Mouse (Mus musculus): ENCODE measurements around the gene Auts2. TPM values are rescaled to one million over a fixed set of nuclear protein-coding genes. Genes with fewer than 3 reads are reported as not detected.

Auts2 gene
- polyA plus RNA-seq, 1 experiment from 2014 or later, result 75.0 TPM

- Histone ChIP-seq H3K27me3 (ENCODE audit: control insufficient read depth, insufficient read depth, low read length) (no peaks in the 10 kb centered on the region), H3K36me3 (ENCODE audit: control insufficient read depth, insufficient read depth, low read length) (no peaks in the 10 kb centered on the region), H3K4me2 (ENCODE audit: low read length) (no peak overlapping the region), H3K9ac (replicated peaks; ENCODE audit: low read length) (no peak overlapping the region), H3K9me3 (ENCODE audit: control insufficient read depth, low read length) (no peaks in the 10 kb centered on the region), H3K27ac (replicated peaks; ENCODE audit: low read depth, low read length) (0 out of 2 replicates have a peak overlapping the region, but pooled peaks have one; percentile 33), H3K4me3 (replicated peaks; ENCODE audit: low read depth, low read length) (no peak overlapping the region), H3K4me1 (ENCODE audit: control insufficient read depth, insufficient read depth, low read length) (peaks cover 28% of the 10 kb centered on the region)
- no peak for ATAC-seq (ENCODE audit: low FRiP score, low TSS enrichment)
- WGBS, result 15% methylated on average over 7 of the region's 7 CpGs
- DNase-seq, result peak; percentile 69
These were observed 356.9 kb downstream of the Auts2 start for GRCm38 (mm10) chr5:132186221-132186620.

GRCm38 (mm10) chr5:132184395-132185095 is 358.6 kb downstream of the Auts2 start:
- 63% methylated on average over 4 of the region's 4 CpGs for WGBS
- no peak for ATAC-seq (ENCODE audit: low FRiP score, low TSS enrichment)

GRCm38 (mm10) chr5:132182077-132182476 is 361.1 kb downstream of the Auts2 start:
- DNase-seq, result no peak
- WGBS, result 92% methylated on average over 9 of the region's 9 CpGs
- Histone ChIP-seq H3K4me3 (replicated peaks; ENCODE audit: low read depth, low read length) (no peak overlapping the region), H3K9me3 (ENCODE audit: control insufficient read depth, low read length) (no peaks in the 10 kb centered on the region), H3K27ac (replicated peaks; ENCODE audit: low read depth, low read length) (no peak overlapping the region), H3K36me3 (ENCODE audit: control insufficient read depth, insufficient read depth, low read length) (no peaks in the 10 kb centered on the region), H3K4me2 (ENCODE audit: low read length) (no peak overlapping the region), H3K27me3 (ENCODE audit: control insufficient read depth, insufficient read depth, low read length) (no peaks in the 10 kb centered on the region), H3K9ac (replicated peaks; ENCODE audit: low read length) (no peak overlapping the region), H3K4me1 (ENCODE audit: control insufficient read depth, insufficient read depth, low read length) (peaks cover 27% of the 10 kb centered on the region)
- no peak for ATAC-seq (ENCODE audit: low FRiP score, low TSS enrichment)

More at GRCm38 (mm10) chr5:132184395-132185095, 358.6 kb downstream of the Auts2 start:
- Histone ChIP-seq H3K36me3 (ENCODE audit: control insufficient read depth, insufficient read depth, low read length) (no peaks in the 10 kb centered on the region), H3K9ac (replicated peaks; ENCODE audit: low read length) (no peak overlapping the region), H3K4me3 (replicated peaks; ENCODE audit: low read depth, low read length) (no peak overlapping the region), H3K4me1 (ENCODE audit: control insufficient read depth, insufficient read depth, low read length) (peaks cover 28% of the 10 kb centered on the region), H3K9me3 (ENCODE audit: control insufficient read depth, low read length) (no peaks in the 10 kb centered on the region), H3K27ac (replicated peaks; ENCODE audit: low read depth, low read length) (no peak overlapping the region), H3K4me2 (ENCODE audit: low read length) (no peak overlapping the region), H3K27me3 (ENCODE audit: control insufficient read depth, insufficient read depth, low read length) (no peaks in the 10 kb centered on the region)
- no peak for DNase-seq

- no peak overlapping the region for H3K4me2 ChIP-seq (ENCODE audit: low read length)
- peak; percentile 53 for DNase-seq
- no peaks in the 10 kb centered on the region for H3K9me3 ChIP-seq (ENCODE audit: control insufficient read depth, low read length)
- H3K27me3 ChIP-seq (ENCODE audit: control insufficient read depth, insufficient read depth, low read length), result no peaks in the 10 kb centered on the region
- 57% methylated on average over 8 of the region's 8 CpGs for WGBS
- H3K27ac ChIP-seq (replicated peaks; ENCODE audit: low read depth, low read length), result 0 out of 2 replicates have a peak overlapping the region, but pooled peaks have one; percentile 37
- H3K9ac ChIP-seq (replicated peaks; ENCODE audit: low read length), result no peak overlapping the region; the same call in 1 of the 2 replicates
- H3K4me1 ChIP-seq (ENCODE audit: control insufficient read depth, insufficient read depth, low read length), result peaks cover 22% of the 10 kb centered on the region
- no peak overlapping the region for H3K4me3 ChIP-seq (replicated peaks; ENCODE audit: low read depth, low read length)
- no peak for ATAC-seq (ENCODE audit: low FRiP score, low TSS enrichment)
- H3K36me3 ChIP-seq (ENCODE audit: control insufficient read depth, insufficient read depth, low read length), result no peaks in the 10 kb centered on the region
These were observed 373.1 kb downstream of the Auts2 start for GRCm38 (mm10) chr5:132170010-132170409.

- peaks cover 22% of the 10 kb centered on the region for H3K4me1 ChIP-seq (ENCODE audit: control insufficient read depth, insufficient read depth, low read length)
- no peak for DNase-seq
- H3K36me3 ChIP-seq (ENCODE audit: control insufficient read depth, insufficient read depth, low read length), result no peaks in the 10 kb centered on the region
- H3K27me3 ChIP-seq (ENCODE audit: control insufficient read depth, insufficient read depth, low read length), result no peaks in the 10 kb centered on the region
- H3K27ac ChIP-seq (replicated peaks; ENCODE audit: low read depth, low read length), result no peak overlapping the region
- H3K4me2 ChIP-seq (ENCODE audit: low read length), result no peak overlapping the region
- no peak for ATAC-seq (ENCODE audit: low FRiP score, low TSS enrichment)
- no peak overlapping the region for H3K4me3 ChIP-seq (replicated peaks; ENCODE audit: low read depth, low read length)
- WGBS, result 89% methylated on average over 5 of the region's 5 CpGs
- no peak overlapping the region for H3K9ac ChIP-seq (replicated peaks; ENCODE audit: low read length)
- H3K9me3 ChIP-seq (ENCODE audit: control insufficient read depth, low read length), result no peaks in the 10 kb centered on the region
These were observed 374.3 kb downstream of the Auts2 start for GRCm38 (mm10) chr5:132168805-132169204.

GRCm38 (mm10) chr5:132168224-132168623 is 374.9 kb downstream of the Auts2 start:
- no peak for ATAC-seq (ENCODE audit: low FRiP score, low TSS enrichment)
- no peak for DNase-seq
- Histone ChIP-seq H3K27me3 (ENCODE audit: control insufficient read depth, insufficient read depth, low read length) (no peaks in the 10 kb centered on the region), H3K9me3 (ENCODE audit: control insufficient read depth, low read length) (no peaks in the 10 kb centered on the region), H3K27ac (replicated peaks; ENCODE audit: low read depth, low read length) (no peak overlapping the region), H3K4me2 (ENCODE audit: low read length) (no peak overlapping the region), H3K4me1 (ENCODE audit: control insufficient read depth, insufficient read depth, low read length) (peaks cover 22% of the 10 kb centered on the region), H3K36me3 (ENCODE audit: control insufficient read depth, insufficient read depth, low read length) (no peaks in the 10 kb centered on the region), H3K4me3 (replicated peaks; ENCODE audit: low read depth, low read length) (no peak overlapping the region), H3K9ac (replicated peaks; ENCODE audit: low read length) (no peak overlapping the region)
- 94% methylated on average over 5 of the region's 5 CpGs for WGBS

GRCm38 (mm10) chr5:132166559-132166958 is 376.6 kb downstream of the Auts2 start:
- no peak for ATAC-seq (ENCODE audit: low FRiP score, low TSS enrichment)
- 89% methylated on average over 3 of the region's 3 CpGs for WGBS
- no peaks in the 10 kb centered on the region for H3K36me3 ChIP-seq (ENCODE audit: control insufficient read depth, insufficient read depth, low read length)

GRCm38 (mm10) chr5:132163960-132164359 is 379.2 kb downstream of the Auts2 start:
- DNase-seq (no peak), ATAC-seq (ENCODE audit: low FRiP score, low TSS enrichment) (no peak)
- Histone ChIP-seq H3K4me1 (ENCODE audit: control insufficient read depth, insufficient read depth, low read length) (peaks cover 21% of the 10 kb centered on the region), H3K27me3 (ENCODE audit: control insufficient read depth, insufficient read depth, low read length) (no peaks in the 10 kb centered on the region), H3K4me3 (replicated peaks; ENCODE audit: low read depth, low read length) (no peak overlapping the region), H3K27ac (replicated peaks; ENCODE audit: low read depth, low read length) (no peak overlapping the region), H3K36me3 (ENCODE audit: control insufficient read depth, insufficient read depth, low read length) (no peaks in the 10 kb centered on the region), H3K4me2 (ENCODE audit: low read length) (no peak overlapping the region), H3K9ac (replicated peaks; ENCODE audit: low read length) (no peak overlapping the region), H3K9me3 (ENCODE audit: control insufficient read depth, low read length) (no peaks in the 10 kb centered on the region)
- 84% methylated on average over 10 of the region's 10 CpGs for WGBS

More at GRCm38 (mm10) chr5:132166559-132166958, 376.6 kb downstream of the Auts2 start:
- Histone ChIP-seq H3K4me3 (replicated peaks; ENCODE audit: low read depth, low read length) (no peak overlapping the region), H3K4me2 (ENCODE audit: low read length) (no peak overlapping the region), H3K27me3 (ENCODE audit: control insufficient read depth, insufficient read depth, low read length) (no peaks in the 10 kb centered on the region), H3K4me1 (ENCODE audit: control insufficient read depth, insufficient read depth, low read length) (peaks cover 27% of the 10 kb centered on the region), H3K9ac (replicated peaks; ENCODE audit: low read length) (no peak overlapping the region), H3K9me3 (ENCODE audit: control insufficient read depth, low read length) (no peaks in the 10 kb centered on the region), H3K27ac (replicated peaks; ENCODE audit: low read depth, low read length) (no peak overlapping the region)
- no peak for DNase-seq

- Histone ChIP-seq H3K4me2 (ENCODE audit: low read length) (no peak overlapping the region), H3K4me1 (ENCODE audit: control insufficient read depth, insufficient read depth, low read length) (peaks cover 21% of the 10 kb centered on the region), H3K36me3 (ENCODE audit: control insufficient read depth, insufficient read depth, low read length) (no peaks in the 10 kb centered on the region), H3K27ac (replicated peaks; ENCODE audit: low read depth, low read length) (no peak overlapping the region), H3K27me3 (ENCODE audit: control insufficient read depth, insufficient read depth, low read length) (no peaks in the 10 kb centered on the region), H3K9me3 (ENCODE audit: control insufficient read depth, low read length) (no peaks in the 10 kb centered on the region), H3K4me3 (replicated peaks; ENCODE audit: low read depth, low read length) (no peak overlapping the region), H3K9ac (replicated peaks; ENCODE audit: low read length) (no peak overlapping the region)
- ATAC-seq (ENCODE audit: low FRiP score, low TSS enrichment) (no peak), DNase-seq (no peak)
- WGBS, result 39% methylated on average over 4 of the region's 4 CpGs
These were observed 381.0 kb downstream of the Auts2 start for GRCm38 (mm10) chr5:132162206-132162533.
